Mouse (Mus musculus) ES-Bruce4 (cell line): ENCODE results near the gene Abcg4.

Source experiments
- CTCF ChIP-seq: IDR thresholded peaks from one replicate; pipeline ENCODE4 v1.8.1; 2011; ENCODE audit warnings: low read depth, low read length
- EP300 ChIP-seq: IDR thresholded peaks from 2 replicates; pipeline ENCODE4 v1.6.1; 2011; ENCODE audit warnings: low read depth, low read length; ENCODE audit not compliant: insufficient read depth

DNA sequence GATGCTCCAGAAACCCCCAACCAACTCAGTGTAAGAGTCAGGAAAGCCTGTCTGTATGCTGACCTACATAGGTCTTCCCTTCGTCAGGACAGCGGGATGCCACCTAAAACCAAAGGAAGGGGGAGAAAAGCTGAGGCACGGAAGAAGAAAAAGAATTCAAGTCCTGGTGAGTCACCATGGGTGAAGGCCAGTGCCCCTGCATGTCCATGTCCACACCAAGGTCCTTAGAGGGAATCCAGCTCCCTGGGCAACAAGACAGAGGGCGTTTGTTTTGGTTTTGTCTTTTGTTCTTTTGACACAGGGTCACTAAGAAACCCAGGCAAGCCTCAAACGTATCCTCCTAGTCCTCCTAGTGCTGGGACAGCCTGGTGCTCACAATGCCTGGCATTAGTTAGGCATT, 47.5 kb downstream of the Abcg4 start:
- TF ChIP-seq CTCF (no peak), EP300 (no peak)
